Mouse (Mus musculus) forebrain, embryonic 11.5 days (tissue): ENCODE results near the gene Pigp. TPM values are rescaled to one million over a fixed set of nuclear protein-coding genes. Genes with fewer than 3 reads are reported as not detected.

Source experiments
- ATAC-seq: fragments of 200-750 bp; cut with Nextera tagmentation; replicated peaks from 2 replicates; pipeline ENCODE4 v1.8.0; 2017; ENCODE audit warnings: moderate TSS enrichment; ENCODE audit not compliant: low FRiP score
- DNase-seq: peaks from one replicate; pipeline ENCODE4 v3.0.0-alpha.2; 2017; ENCODE audit warnings: low spot score
- H3K27ac ChIP-seq: fragments of 300-500 bp; sonication (generic); 2 replicates; pipeline ENCODE4 v1.5.1; 2014; ENCODE audit warnings: low read depth, low read length
- H3K27me3 ChIP-seq: fragments of 300-500 bp; sonication (generic); 2 replicates; pipeline ENCODE4 v1.6.1; 2014; ENCODE audit warnings: mild to moderate bottlenecking, low read length, mixed read lengths; ENCODE audit not compliant: control insufficient read depth, insufficient read depth
- H3K36me3 ChIP-seq: fragments of 300-500 bp; sonication (generic); 2 replicates; pipeline ENCODE4 v1.6.1; 2014; ENCODE audit warnings: mild to moderate bottlenecking, low read length, moderate library complexity, mixed read lengths; ENCODE audit not compliant: control insufficient read depth, insufficient read depth
- H3K4me1 ChIP-seq: fragments of 300-500 bp; sonication (generic); replicated peaks from 2 replicates; pipeline ENCODE4 v1.6.1; 2014; ENCODE audit warnings: low read length, mixed read lengths; ENCODE audit not compliant: control insufficient read depth, insufficient read depth
- H3K4me2 ChIP-seq: fragments of 300-500 bp; sonication (generic); 2 replicates; pipeline ENCODE4 v1.6.1; 2014; ENCODE audit warnings: low read depth, mild to moderate bottlenecking, low read length, moderate library complexity, mixed read lengths; ENCODE audit not compliant: severe bottlenecking
- H3K4me3 ChIP-seq: fragments of 300-500 bp; sonication (generic); 2 replicates; pipeline ENCODE4 v1.5.1; 2014; ENCODE audit warnings: low read depth, low read length
- H3K9ac ChIP-seq: fragments of 300-500 bp; sonication (generic); 2 replicates; pipeline ENCODE4 v1.6.1; 2014; ENCODE audit warnings: low read length
- H3K9me3 ChIP-seq: fragments of 300-500 bp; sonication (generic); 2 replicates; pipeline ENCODE4 v1.6.1; 2016; ENCODE audit warnings: low read length, mixed read lengths; ENCODE audit not compliant: control insufficient read depth
- WGBS: fragments of 180-500 bp; shearing (Covaris S2); extraction: QIAGEN DNeasy Blood & Tissue Kit; methylation state at CpG from one replicate; pipeline ENCODE4 v1.1.7; 2014; 5-methylcytosine and 5-hydroxymethylcytosine counted together
- polyA plus RNA-seq: library from polyadenylated mRNA; unstranded; fragments of >200 nt; fragmentation: Nextera tagmentation; extraction: Ambion mirVana; gene quantifications from 2 replicates; pipeline ENCODE4 v1.2.1, GENCODE M21; 2014

Pigp gene
- 92.3 and 97.6 TPM in 2 replicates for polyA plus RNA-seq

DNA sequence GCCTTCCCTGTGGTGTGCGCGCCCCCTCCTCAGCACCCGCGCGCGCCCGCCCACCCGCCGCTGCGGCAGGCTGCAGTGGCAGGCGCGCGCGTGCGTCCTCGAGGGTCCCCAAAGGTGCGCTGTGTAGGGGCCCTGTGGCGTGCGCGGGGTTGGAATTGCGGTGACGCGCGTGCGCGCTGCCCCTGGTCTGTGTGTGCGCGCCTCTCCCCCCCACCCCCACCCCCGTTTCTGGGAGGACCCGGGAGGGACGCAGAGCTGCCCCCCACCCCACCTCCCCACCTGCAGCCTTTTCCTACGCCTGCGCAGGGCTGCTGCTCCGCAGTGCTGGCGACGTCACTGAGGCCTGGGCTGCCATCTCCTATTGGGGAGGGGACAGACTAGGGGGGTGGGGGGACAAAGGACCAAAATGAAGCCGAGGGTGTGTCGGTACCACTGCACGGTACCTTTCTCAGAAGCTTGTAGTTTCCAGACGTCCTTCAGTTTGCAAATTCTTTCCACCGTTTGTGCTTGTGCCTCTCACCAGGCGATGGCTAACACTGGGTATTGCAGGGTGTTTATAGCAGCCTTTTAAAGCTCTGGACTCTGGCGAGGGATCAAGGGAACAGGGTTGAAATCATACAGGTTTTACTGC, at the start of gene Pigp:
Gene Pigp, minus strand, starts transcription at position 542 of the 631 bp plus-strand sequence.
- Histone ChIP-seq H3K27ac (peak within 1 kb of the TSS; percentile 97), H3K9ac (peak within 1 kb of the TSS; percentile 95), H3K9me3 (no peaks in the 10 kb centered on the region), H3K4me2 (peak within 1 kb of the TSS; percentile 69), H3K36me3 (no peaks in the 10 kb centered on the region), H3K27me3 (no peaks in the 10 kb centered on the region), H3K4me3 (peak within 1 kb of the TSS; percentile 89), H3K4me1 (peaks cover 2% of the 10 kb centered on the region; the same call in 1 of the 2 replicates)
- ATAC-seq, result peak; percentile 87
- peak; percentile 95 for DNase-seq
- under 1% methylated on average over 41 of the region's 43 CpGs for WGBS

DNA sequence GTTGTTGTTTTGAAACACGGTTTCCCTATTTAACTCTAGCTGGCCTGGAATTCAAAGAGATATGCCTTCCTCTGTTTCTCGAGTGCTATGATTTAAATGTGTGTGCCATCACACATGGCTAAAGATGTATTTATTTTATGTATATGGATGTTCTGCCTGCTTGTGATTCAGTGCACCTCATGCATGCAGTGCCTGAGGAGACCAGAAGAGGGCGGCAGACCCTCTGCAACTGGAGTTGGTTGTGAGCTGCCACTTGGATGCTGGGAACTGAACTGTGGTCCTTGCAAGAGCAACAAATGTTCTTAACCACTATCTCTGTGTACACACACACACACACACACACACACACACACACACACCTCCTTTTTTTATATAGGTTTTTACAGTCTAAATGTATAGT, 48.9 kb upstream of the Pigp start:
- Histone ChIP-seq H3K4me1 (no peaks in the 10 kb centered on the region), H3K4me2 (no peak overlapping the region), H3K27ac (no peak overlapping the region), H3K9me3 (no peaks in the 10 kb centered on the region; the same call in 1 of the 2 replicates), H3K27me3 (no peaks in the 10 kb centered on the region), H3K4me3 (no peak overlapping the region), H3K9ac (no peak overlapping the region), H3K36me3 (peaks cover 32% of the 10 kb centered on the region)
- ATAC-seq, result no peak
- no peak for DNase-seq
- WGBS, result 97% methylated on average over 3 of the region's 3 CpGs

DNA sequence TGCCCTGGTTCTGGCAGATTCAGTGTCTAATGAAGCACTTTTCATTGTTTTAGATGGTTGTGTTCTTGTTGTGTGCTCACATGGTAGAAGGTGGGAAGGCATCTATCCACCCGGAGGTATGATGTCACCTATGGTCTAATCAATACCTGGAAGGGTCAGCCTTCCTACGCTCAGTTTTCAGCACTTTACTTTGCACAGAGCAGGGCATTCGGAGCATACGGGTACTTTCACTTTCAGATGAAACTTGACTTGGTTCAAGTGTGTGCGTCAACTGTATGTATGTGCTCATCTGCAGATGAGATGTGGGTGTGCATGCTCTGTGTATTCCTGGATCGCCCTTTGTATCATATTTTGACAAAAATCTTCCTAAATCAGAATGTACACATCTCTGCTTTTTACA, 42.5 kb upstream of the Pigp start:
- no peak overlapping the region for H3K9ac ChIP-seq
- no peaks in the 10 kb centered on the region for H3K27me3 ChIP-seq
- no peaks in the 10 kb centered on the region for H3K9me3 ChIP-seq
- no peak overlapping the region for H3K27ac ChIP-seq
- H3K4me1 ChIP-seq, result no peaks in the 10 kb centered on the region
- peaks cover 5% of the 10 kb centered on the region; the same call in 1 of the 2 replicates for H3K36me3 ChIP-seq
- H3K4me2 ChIP-seq, result no peak overlapping the region
- no peak overlapping the region for H3K4me3 ChIP-seq
- 93% methylated on average over 6 of the region's 6 CpGs for WGBS
- ATAC-seq (no peak), DNase-seq (no peak)

DNA sequence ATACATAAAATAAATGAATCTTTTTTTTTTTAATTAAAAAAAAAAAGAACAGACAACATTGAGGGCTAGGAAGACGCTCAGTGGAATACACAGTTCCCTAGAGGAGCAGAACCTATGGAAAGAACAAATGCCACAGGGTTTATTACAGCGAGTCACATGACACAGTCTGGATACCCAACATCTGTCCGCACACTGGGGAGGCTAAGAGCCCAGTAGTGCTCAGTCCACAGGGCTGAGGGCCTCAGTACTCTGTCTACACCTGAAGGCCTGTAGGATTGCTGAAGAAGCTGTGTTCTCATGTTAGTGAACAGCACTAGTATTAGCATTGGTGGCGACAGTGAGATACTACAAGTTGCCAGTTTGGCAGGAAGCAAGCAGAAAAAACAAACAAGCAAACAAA, 41.1 kb upstream of the Pigp start:
- ATAC-seq, result no peak
- no peaks in the 10 kb centered on the region for H3K36me3 ChIP-seq
- 95% methylated on average over 4 of the region's 4 CpGs for WGBS
- H3K4me2 ChIP-seq, result no peak overlapping the region
- H3K9me3 ChIP-seq, result no peaks in the 10 kb centered on the region
- DNase-seq, result no peak
- no peak overlapping the region for H3K9ac ChIP-seq
- H3K4me1 ChIP-seq, result no peaks in the 10 kb centered on the region
- no peak overlapping the region for H3K27ac ChIP-seq
- no peaks in the 10 kb centered on the region for H3K27me3 ChIP-seq
- H3K4me3 ChIP-seq, result no peak overlapping the region

DNA sequence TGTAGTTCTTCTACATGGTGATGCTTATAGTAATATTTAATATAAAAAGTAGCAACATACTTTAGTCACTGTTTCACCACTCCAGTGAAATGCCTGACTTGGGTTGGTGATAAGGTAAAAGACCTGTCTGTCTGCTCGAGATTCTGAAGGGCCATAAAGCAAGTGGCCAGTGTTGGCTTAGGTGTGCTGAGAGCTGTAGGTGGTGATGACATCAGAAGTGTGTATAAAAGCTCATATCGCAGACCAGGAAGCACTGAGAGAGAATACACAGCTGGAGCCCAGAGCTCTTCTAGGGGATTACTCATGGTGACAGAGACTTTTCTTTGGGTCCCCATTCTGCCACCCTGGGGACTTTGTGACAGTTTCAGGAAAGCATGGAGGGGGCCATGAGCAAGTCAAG, 40.6 kb upstream of the Pigp start:
- DNase-seq (no peak), ATAC-seq (no peak)
- Histone ChIP-seq H3K9ac (no peak overlapping the region), H3K4me3 (no peak overlapping the region), H3K9me3 (no peaks in the 10 kb centered on the region), H3K4me1 (no peaks in the 10 kb centered on the region), H3K36me3 (no peaks in the 10 kb centered on the region), H3K27ac (no peak overlapping the region), H3K4me2 (no peak overlapping the region), H3K27me3 (no peaks in the 10 kb centered on the region)
- 93% methylated on average over 2 of the region's 2 CpGs for WGBS

DNA sequence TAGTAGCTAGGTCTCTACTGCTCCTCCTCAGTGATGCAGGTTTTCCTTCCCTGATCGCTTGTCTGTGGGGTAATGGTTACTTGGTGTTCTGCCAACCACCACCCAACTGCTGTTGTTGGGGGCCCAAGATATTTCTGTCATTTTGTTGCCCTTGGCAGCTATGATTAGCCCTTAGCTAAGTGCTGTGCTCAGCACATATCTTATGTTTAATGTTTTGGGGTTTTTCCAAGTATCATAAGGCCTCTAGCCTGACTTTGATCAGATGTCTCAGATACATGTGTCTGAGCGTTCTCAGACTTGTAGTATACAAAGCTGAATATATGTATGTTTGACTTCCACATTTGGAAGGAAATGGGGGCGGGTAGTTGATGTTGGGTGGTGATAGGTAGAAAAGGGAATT, 39.6 kb upstream of the Pigp start:
- no peak overlapping the region for H3K9ac ChIP-seq
- DNase-seq, result no peak
- 90% methylated on average over 3 of the region's 3 CpGs for WGBS
- no peak overlapping the region for H3K4me3 ChIP-seq
- no peaks in the 10 kb centered on the region for H3K27me3 ChIP-seq
- ATAC-seq, result no peak
- H3K36me3 ChIP-seq, result no peaks in the 10 kb centered on the region
- H3K4me1 ChIP-seq, result no peaks in the 10 kb centered on the region
- no peak overlapping the region for H3K4me2 ChIP-seq
- H3K27ac ChIP-seq, result no peak overlapping the region
- H3K9me3 ChIP-seq, result no peaks in the 10 kb centered on the region

DNA sequence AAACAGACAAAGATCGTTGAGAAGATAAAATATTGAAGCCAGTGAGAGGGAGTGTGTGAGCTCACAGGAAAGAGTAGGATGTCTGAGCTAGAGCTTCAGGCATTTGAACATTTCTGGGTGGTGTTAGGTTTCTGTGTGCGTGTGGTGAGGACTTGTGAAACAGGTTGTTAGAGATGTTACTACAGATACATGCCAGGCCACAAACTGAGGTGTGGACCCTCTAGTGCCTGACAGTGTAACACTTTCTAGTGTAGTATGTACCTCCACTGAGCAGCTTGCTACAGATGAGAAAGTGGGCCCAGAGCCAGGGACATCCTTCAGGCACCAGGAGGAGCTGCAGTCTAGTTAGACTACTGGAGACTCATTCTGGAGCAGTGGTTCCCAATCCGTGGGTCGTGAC, 30.5 kb upstream of the Pigp start:
- Histone ChIP-seq H3K27ac (no peak overlapping the region), H3K9ac (no peak overlapping the region), H3K4me2 (no peak overlapping the region), H3K9me3 (no peaks in the 10 kb centered on the region), H3K36me3 (no peaks in the 10 kb centered on the region), H3K4me1 (no peaks in the 10 kb centered on the region), H3K4me3 (no peak overlapping the region), H3K27me3 (no peaks in the 10 kb centered on the region)
- ATAC-seq (no peak), DNase-seq (no peak)
- WGBS, result 92% methylated on average over 4 of the region's 4 CpGs

DNA sequence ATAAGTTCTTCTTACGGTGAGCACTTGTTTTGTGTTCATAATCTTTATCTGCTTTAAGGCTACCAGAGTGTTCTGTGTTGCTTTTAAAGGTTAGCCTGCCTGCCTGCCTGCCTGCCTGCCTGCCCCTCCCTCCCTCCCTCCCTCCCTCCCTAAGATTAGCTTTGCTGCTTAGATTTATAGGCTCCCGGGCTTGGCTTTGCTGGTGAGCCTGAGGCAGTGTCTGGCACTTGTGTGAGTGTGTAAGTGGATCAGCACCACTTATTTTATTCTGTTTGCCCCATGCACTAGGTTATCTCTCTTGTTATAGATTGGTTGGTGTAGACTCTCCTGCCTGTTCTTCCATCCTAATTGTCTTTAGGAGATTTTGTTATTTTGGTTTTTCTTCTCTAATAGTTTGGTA, 30.0 kb upstream of the Pigp start:
- DNase-seq, result no peak
- Histone ChIP-seq H3K4me2 (no peak overlapping the region), H3K4me3 (no peak overlapping the region), H3K27ac (no peak overlapping the region), H3K4me1 (no peaks in the 10 kb centered on the region), H3K9ac (no peak overlapping the region), H3K9me3 (no peaks in the 10 kb centered on the region), H3K36me3 (no peaks in the 10 kb centered on the region), H3K27me3 (no peaks in the 10 kb centered on the region)
- no peak for ATAC-seq
- 55% methylated on average over 2 of the region's 2 CpGs for WGBS

DNA sequence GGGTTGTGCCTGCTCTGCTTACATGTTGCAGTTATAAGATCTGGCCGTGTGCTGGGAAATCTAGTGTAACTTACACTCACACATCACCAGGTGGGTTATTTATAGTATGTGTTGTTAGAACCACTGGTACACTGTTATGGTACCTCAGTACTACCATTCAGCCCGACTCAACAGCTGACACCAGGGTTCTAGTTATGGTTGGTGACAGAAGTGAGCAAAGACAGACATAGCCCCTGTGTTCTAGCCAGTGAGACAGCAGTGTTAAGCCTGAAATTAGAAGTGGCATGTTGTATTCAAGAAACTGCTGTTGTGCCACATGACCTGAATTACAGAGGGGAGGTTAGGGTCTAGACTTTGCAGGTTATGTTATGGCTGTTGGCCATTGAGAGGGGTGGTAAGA, 27.5 kb upstream of the Pigp start:
- 94% methylated on average over 2 of the region's 2 CpGs for WGBS
- H3K4me3 ChIP-seq, result no peak overlapping the region
- no peaks in the 10 kb centered on the region for H3K27me3 ChIP-seq
- no peaks in the 10 kb centered on the region for H3K4me1 ChIP-seq
- no peaks in the 10 kb centered on the region for H3K9me3 ChIP-seq
- H3K9ac ChIP-seq, result no peak overlapping the region
- peaks cover 2% of the 10 kb centered on the region; the same call in 1 of the 2 replicates for H3K36me3 ChIP-seq
- DNase-seq (no peak), ATAC-seq (no peak)
- no peak overlapping the region for H3K4me2 ChIP-seq
- no peak overlapping the region for H3K27ac ChIP-seq
